Comparison of ENCODE assay signal across 22 mouse cellular contexts in the genomic region with DNA sequence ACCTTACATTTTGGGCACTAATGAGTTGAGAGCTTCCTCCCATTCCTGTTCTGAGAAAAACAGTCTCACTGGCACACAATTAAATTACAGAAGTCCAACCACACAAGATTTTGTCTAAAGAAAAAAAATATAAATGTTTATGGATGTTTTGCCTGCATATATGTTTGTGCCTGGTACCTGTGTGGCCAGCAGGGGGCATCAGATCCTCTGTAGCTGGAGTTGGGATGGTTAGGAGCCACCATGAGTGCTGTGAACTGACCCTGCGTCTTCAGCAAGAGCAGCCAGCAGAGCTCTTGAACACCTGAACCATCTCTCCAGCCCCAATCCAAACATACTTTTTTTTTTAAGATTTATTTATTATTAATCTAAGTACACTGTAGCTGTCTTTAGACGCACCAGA. TPM values are rescaled to one million over a fixed set of nuclear protein-coding genes. Genes with fewer than 3 reads are reported as not detected.
DNase-seq lines count a peak whose midpoint lies in the region; ATAC-seq and TF ChIP-seq lines count a peak whose summit lies in the region.
"Had no signal": no experiment of that assay in that cellular context is flagged by ENCODE, and none has a peak within 500 bp of the region (broad histone marks: within the 10 kb centered on the region; RNA-seq: fewer than 3 reads in every experiment).

No protein-coding gene starts in this region.

- TF ChIP-seq CTCF in intestine, postnatal 0 days (IDR thresholded peaks at IDR 0.05; ENCODE audit: low read depth): peak; percentile 51
- peak; percentile 42 for TF ChIP-seq CTCF in lung, postnatal 0 days (IDR thresholded peaks at IDR 0.05)
- peak in 2 of 3 experiments; percentile 57 to 61; a peak in 5 of 6 replicates for TF ChIP-seq CTCF in MEL (IDR thresholded peaks at IDR 0.05 in 2 of 3, conservative IDR thresholded peaks at IDR 0.05 in 1 of 3; ENCODE audit: control insufficient read depth in 1 of 3, insufficient read depth in 1 of 3, low read depth in 2 of 3, low read length in 3 of 3, poor library complexity in 1 of 3, severe bottlenecking in 1 of 3)
- TF ChIP-seq CTCF in stomach, postnatal 0 days (IDR thresholded peaks at IDR 0.05; ENCODE audit: low read depth): peak; percentile 51

- no peak overlapping the region for H3K4me3 ChIP-seq in intestine, postnatal 0 days (ENCODE audit: low read depth, low read length)
- no peak overlapping the region for H3K4me3 ChIP-seq in intestine, embryonic 15.5 days (replicated peaks)
- H3K4me3 ChIP-seq in lung, postnatal 0 days (ENCODE audit: low read depth, low read length): no peak overlapping the region
- no peak overlapping the region for H3K4me3 ChIP-seq in MEL (ENCODE audit: control insufficient read depth in 1 of 2, insufficient read depth in 1 of 2, low read depth in 2 of 2, low read length in 2 of 2)
- no peak overlapping the region for H3K4me3 ChIP-seq in stomach, postnatal 0 days (ENCODE audit: low read depth, low read length)
- H3K4me3 ChIP-seq: hindbrain, embryonic 15.5 days; kidney, embryonic 15.5 days; liver, embryonic 15.5 days; midbrain, embryonic 13.5 days had no signal

- no peak for TF ChIP-seq POLR2A in MEL (IDR thresholded peaks at IDR 0.05; ENCODE audit: control insufficient read depth in 1 of 2, insufficient read depth in 1 of 2, low read depth in 1 of 2, low read length in 2 of 2, poor library complexity in 1 of 2)

- H3K9me3 ChIP-seq in intestine, postnatal 0 days (ENCODE audit: control insufficient read depth): no peaks in the 10 kb centered on the region
- H3K9me3 ChIP-seq in intestine, embryonic 15.5 days: no peaks in the 10 kb centered on the region
- no peaks in the 10 kb centered on the region for H3K9me3 ChIP-seq in lung, postnatal 0 days (ENCODE audit: low read length)
- H3K9me3 ChIP-seq in MEL (replicated peaks; ENCODE audit: insufficient read depth, low read length): no peaks in the 10 kb centered on the region
- H3K9me3 ChIP-seq in stomach, postnatal 0 days (ENCODE audit: control insufficient read depth, low read length): no peaks in the 10 kb centered on the region
- H3K9me3 ChIP-seq: hindbrain, embryonic 15.5 days; kidney, embryonic 15.5 days; liver, embryonic 15.5 days; midbrain, embryonic 13.5 days had no signal

- H3K4me1 ChIP-seq in intestine, postnatal 0 days (replicated peaks; ENCODE audit: control insufficient read depth, insufficient read depth, low read length): no peaks in the 10 kb centered on the region
- no peaks in the 10 kb centered on the region for H3K4me1 ChIP-seq in intestine, embryonic 15.5 days (replicated peaks)
- peaks cover 3% of the 10 kb centered on the region; the same call in 1 of the 2 replicates for H3K4me1 ChIP-seq in lung, postnatal 0 days (ENCODE audit: insufficient read depth, low read depth, low read length)
- no peaks in the 10 kb centered on the region for H3K4me1 ChIP-seq in MEL (ENCODE audit: control insufficient read depth in 1 of 2, insufficient read depth in 2 of 2, low read length in 2 of 2)
- H3K4me1 ChIP-seq in stomach, postnatal 0 days (replicated peaks; ENCODE audit: control insufficient read depth, insufficient read depth): no peaks in the 10 kb centered on the region
- H3K4me1 ChIP-seq: hindbrain, embryonic 15.5 days; kidney, embryonic 15.5 days; midbrain, embryonic 13.5 days had no signal

- H3K36me3 ChIP-seq in intestine, postnatal 0 days (ENCODE audit: control insufficient read depth, insufficient read depth): no peaks in the 10 kb centered on the region
- no peaks in the 10 kb centered on the region for H3K36me3 ChIP-seq in intestine, embryonic 15.5 days
- no peaks in the 10 kb centered on the region for H3K36me3 ChIP-seq in lung, postnatal 0 days (ENCODE audit: insufficient read depth, low read length)
- H3K36me3 ChIP-seq in MEL (ENCODE audit: control insufficient read depth in 1 of 2, insufficient read depth in 2 of 2, low read length in 2 of 2): no peaks in the 10 kb centered on the region
- H3K36me3 ChIP-seq in stomach, postnatal 0 days (ENCODE audit: control insufficient read depth, insufficient read depth, low read length): no peaks in the 10 kb centered on the region
- H3K36me3 ChIP-seq: hindbrain, embryonic 15.5 days; liver, embryonic 15.5 days had no signal

- no peak for DNase-seq in lung, postnatal 0 days (ENCODE audit: low spot score)
- DNase-seq in lung, postnatal 14 days: no peak
- DNase-seq in MEL (ENCODE audit: low read depth, low spot score): no peak
- no peak for DNase-seq in stomach, postnatal 0 days (ENCODE audit: low spot score)
- no peak for DNase-seq in urinary bladder, postnatal 25 days (ENCODE audit: low spot score)
- DNase-seq: adrenal gland, postnatal 14 days; cerebellum, postnatal 36 days; heart, postnatal 10 days; right cerebral cortex, adult 18-20 months had no signal

- H3K9ac ChIP-seq in intestine, postnatal 0 days (ENCODE audit: low read depth, low read length): no peak overlapping the region
- no peak overlapping the region for H3K9ac ChIP-seq in intestine, embryonic 15.5 days
- no peak overlapping the region for H3K9ac ChIP-seq in lung, postnatal 0 days (replicated peaks; ENCODE audit: low read depth)
- no peak overlapping the region for H3K9ac ChIP-seq in MEL (ENCODE audit: control insufficient read depth, low read depth, low read length, poor library complexity, severe bottlenecking)
- H3K9ac ChIP-seq in stomach, postnatal 0 days (ENCODE audit: low read length): no peak overlapping the region
- H3K9ac ChIP-seq: hindbrain, embryonic 15.5 days; kidney, embryonic 15.5 days; liver, embryonic 15.5 days; midbrain, embryonic 13.5 days had no signal

- TF ChIP-seq RAD21 in MEL (IDR thresholded peaks at IDR 0.05; ENCODE audit: low read depth, low read length): peak; percentile 45

- no peak overlapping the region for H3K4me2 ChIP-seq in intestine, postnatal 0 days (replicated peaks; ENCODE audit: low read depth)
- H3K4me2 ChIP-seq in intestine, embryonic 15.5 days (replicated peaks): no peak overlapping the region
- no peak overlapping the region for H3K4me2 ChIP-seq in lung, postnatal 0 days (replicated peaks; ENCODE audit: low read depth, low read length)
- H3K4me2 ChIP-seq in stomach, postnatal 0 days (replicated peaks; ENCODE audit: low read depth): no peak overlapping the region
- H3K4me2 ChIP-seq: hindbrain, embryonic 15.5 days; kidney, embryonic 15.5 days; liver, embryonic 15.5 days; midbrain, embryonic 13.5 days had no signal

- no peak for ATAC-seq in intestine, postnatal 0 days
- no peak for ATAC-seq in intestine, embryonic 15.5 days
- no peak for ATAC-seq in lung, postnatal 0 days
- ATAC-seq in stomach, postnatal 0 days (ENCODE audit: low FRiP score, low TSS enrichment): no peak
- ATAC-seq: forebrain, embryonic 16.5 days; midbrain, embryonic 13.5 days had no signal

- WGBS in intestine, postnatal 0 days: 98% methylated on average over 2 of the region's 2 CpGs
- 87% methylated on average over 2 of the region's 2 CpGs for WGBS in intestine, embryonic 15.5 days
- WGBS in lung, postnatal 0 days: 90% methylated on average over 2 of the region's 2 CpGs
- WGBS in stomach, postnatal 0 days: 89% methylated on average over 2 of the region's 2 CpGs

- no peak overlapping the region for H3K27ac ChIP-seq in intestine, postnatal 0 days (ENCODE audit: low read depth, low read length)
- no peak overlapping the region for H3K27ac ChIP-seq in intestine, embryonic 15.5 days
- H3K27ac ChIP-seq in lung, postnatal 0 days (ENCODE audit: low read length): no peak overlapping the region
- no peak overlapping the region for H3K27ac ChIP-seq in MEL (ENCODE audit: control insufficient read depth, low read depth, low read length)
- H3K27ac ChIP-seq in stomach, postnatal 0 days (replicated peaks): no peak overlapping the region
- H3K27ac ChIP-seq: hindbrain, embryonic 15.5 days; kidney, embryonic 15.5 days; liver, embryonic 15.5 days; midbrain, embryonic 13.5 days had no signal

- H3K27me3 ChIP-seq in intestine, postnatal 0 days (replicated peaks; ENCODE audit: control insufficient read depth, insufficient read depth, low read length): no peaks in the 10 kb centered on the region
- H3K27me3 ChIP-seq in intestine, embryonic 15.5 days (replicated peaks): no peaks in the 10 kb centered on the region
- no peaks in the 10 kb centered on the region for H3K27me3 ChIP-seq in lung, postnatal 0 days (replicated peaks; ENCODE audit: insufficient read depth, low read length)
- H3K27me3 ChIP-seq in MEL (ENCODE audit: control insufficient read depth in 1 of 2, insufficient read depth in 2 of 2, low read length in 2 of 2): no peaks in the 10 kb centered on the region; a peak in 2 of 4 replicates
- H3K27me3 ChIP-seq in stomach, postnatal 0 days (ENCODE audit: control insufficient read depth, insufficient read depth, low read length): no peaks in the 10 kb centered on the region
- H3K27me3 ChIP-seq: hindbrain, embryonic 15.5 days; kidney, embryonic 15.5 days; liver, embryonic 15.5 days; midbrain, embryonic 13.5 days had no signal

- no peak for TF ChIP-seq EP300 in lung, postnatal 0 days (IDR thresholded peaks at IDR 0.05)
- TF ChIP-seq EP300 in MEL (IDR thresholded peaks at IDR 0.05; ENCODE audit: low read depth in 1 of 2, low read length in 2 of 2): no peak
- no peak for TF ChIP-seq EP300 in stomach, postnatal 0 days (optimal IDR thresholded peaks at IDR 0.05)

- no peaks in the 10 kb centered on the region for H3K79me2 ChIP-seq in MEL (ENCODE audit: control insufficient read depth, insufficient read depth, low read length, poor library complexity)

TF ChIP-seq in MEL, 35 proteins besides CTCF, POLR2A, EP300 and RAD21:
- TF ChIP-seq SMC3 (IDR thresholded peaks at IDR 0.05; ENCODE audit: low read depth, low read length): peak; percentile 66
- TF ChIP-seq TAL1 (IDR thresholded peaks at IDR 0.05; ENCODE audit: low read length): no peak
- TF ChIP-seq GABPA (IDR thresholded peaks at IDR 0.05; ENCODE audit: low read depth, low read length): no peak

RNA-seq across cellular contexts. Expression of a gene that starts 52.0 kb away (rescaled TPM):
- polyA plus RNA-seq in intestine, postnatal 0 days (2015; fragmentation: Nextera tagmentation; extraction: Ambion mirVana): not detected in 2 replicates
- not detected in 2 replicates for polyA plus RNA-seq in intestine, embryonic 15.5 days (2015; fragmentation: Nextera tagmentation; extraction: Ambion mirVana)
- not detected in 2 replicates for polyA plus RNA-seq in lung, postnatal 0 days (2015; fragmentation: Nextera tagmentation; extraction: Ambion mirVana)
- not detected in 2 replicates for total RNA-seq in MEL (2012; rRNA removed)
- polyA plus RNA-seq in MEL (2012; ENCODE audit: insufficient read depth in 1 of 2, insufficient read length in 2 of 2, low read depth in 1 of 2, low replicate concordance in 2 of 2, missing spikeins in 1 of 2): not detected
- polyA plus RNA-seq in stomach, postnatal 0 days (2015; fragmentation: Nextera tagmentation; extraction: Ambion mirVana): not detected in 2 replicates
- total RNA-seq: adrenal gland, postnatal 14 days; gastrocnemius, adult 18-20 months; heart, postnatal 10 days; left cerebral cortex, postnatal 14 days had no signal
- polyA plus RNA-seq: embryonic facial prominence, embryonic 11.5 days; hindbrain, embryonic 15.5 days; kidney, embryonic 15.5 days; liver, embryonic 15.5 days; macrophage; midbrain, embryonic 13.5 days; spleen, adult 2 months; testis, adult 2 months had no signal
